Mouse (Mus musculus) kidney, embryonic 15.5 days (tissue): ENCODE data around the gene Ppp1r15b. TPM values are rescaled to one million over a fixed set of nuclear protein-coding genes. Genes with fewer than 3 reads are reported as not detected.
A peak's percentile ranks its signal among the peaks of the same experiment; 100 is the strongest.

Source experiments
- ATAC-seq: fragments of 200-750 bp; cut with Nextera tagmentation; replicated peaks from 2 replicates; pipeline ENCODE4 v1.8.0; 2017; ENCODE audit warnings: moderate TSS enrichment; ENCODE audit not compliant: low FRiP score
- H3K27ac ChIP-seq: fragments of 300-500 bp; sonication (generic); 2 replicates; pipeline ENCODE4 v1.5.1; 2015; ENCODE audit warnings: mild to moderate bottlenecking, inconsistent platforms
- H3K27me3 ChIP-seq: fragments of 300-500 bp; sonication (generic); 2 replicates; pipeline ENCODE4 v1.6.1; 2015; ENCODE audit warnings: inconsistent platforms
- H3K36me3 ChIP-seq: fragments of 300-500 bp; sonication (generic); 2 replicates; pipeline ENCODE4 v1.6.1; 2015; ENCODE audit warnings: inconsistent platforms
- H3K4me1 ChIP-seq: fragments of 300-500 bp; sonication (generic); 2 replicates; pipeline ENCODE4 v1.6.1; 2015; ENCODE audit warnings: inconsistent platforms
- H3K4me2 ChIP-seq: fragments of 300-500 bp; sonication (generic); 2 replicates; pipeline ENCODE4 v1.6.1; 2015; ENCODE audit warnings: moderate library complexity, mild to moderate bottlenecking, inconsistent platforms
- H3K4me3 ChIP-seq: fragments of 300-500 bp; sonication (generic); replicated peaks from 2 replicates; pipeline ENCODE4 v1.5.1; 2015; ENCODE audit warnings: mild to moderate bottlenecking, inconsistent platforms
- H3K9ac ChIP-seq: fragments of 300-500 bp; sonication (generic); 2 replicates; pipeline ENCODE4 v1.6.1; 2015; ENCODE audit warnings: mild to moderate bottlenecking, inconsistent platforms
- H3K9me3 ChIP-seq: fragments of 300-500 bp; sonication (generic); replicated peaks from 2 replicates; pipeline ENCODE4 v1.6.1; 2016; ENCODE audit warnings: inconsistent platforms
- WGBS: fragments of 180-500 bp; shearing (Covaris S2); methylation state at CpG from one replicate; pipeline ENCODE4 v1.1.7; 2015; ENCODE audit warnings: mixed read lengths; 5-methylcytosine and 5-hydroxymethylcytosine counted together
- polyA plus RNA-seq: library from polyadenylated mRNA; unstranded; fragments of >200 nt; fragmentation: Nextera tagmentation; extraction: Ambion mirVana; gene quantifications from 2 replicates; pipeline ENCODE4 v1.2.1, GENCODE M21; 2015

Ppp1r15b gene
- polyA plus RNA-seq, 1 experiment from 2014 or later: 42.1 TPM

GRCm38 (mm10) chr1:133183141-133183925, 52.4 kb downstream of the Ppp1r15b start:
- peak overlapping the region; percentile 47 for H3K4me3 ChIP-seq
- no peak for ATAC-seq
- H3K27me3 ChIP-seq: peaks cover 34% of the 10 kb centered on the region
- WGBS: 31% methylated on average over 16 of the region's 16 CpGs
- peak overlapping the region; percentile 92 for H3K4me2 ChIP-seq
- H3K9ac ChIP-seq: 0 out of 2 replicates have a peak overlapping the region, but pooled peaks have one; percentile 29
- no peaks in the 10 kb centered on the region for H3K9me3 ChIP-seq
- no peaks in the 10 kb centered on the region for H3K36me3 ChIP-seq
- H3K4me1 ChIP-seq: peaks cover 27% of the 10 kb centered on the region
- H3K27ac ChIP-seq: 0 out of 2 replicates have a peak overlapping the region, but pooled peaks have one; percentile 4

- ATAC-seq: 0 out of 2 replicates have a peak, but pooled peaks have one; percentile 29
- 31% methylated on average over 4 of the region's 4 CpGs for WGBS
- H3K4me2 ChIP-seq: no peak overlapping the region
Observed at GRCm38 (mm10) chr1:133187948-133188680, 57.2 kb downstream of the Ppp1r15b start.

GRCm38 (mm10) chr1:133188719-133189118, 57.8 kb downstream of the Ppp1r15b start:
- Histone ChIP-seq H3K4me3 (no peak overlapping the region), H3K27ac (no peak overlapping the region), H3K27me3 (peaks cover under 1% of the 10 kb centered on the region; the same call in 1 of the 2 replicates), H3K4me2 (no peak overlapping the region), H3K4me1 (peaks cover 18% of the 10 kb centered on the region), H3K9ac (no peak overlapping the region), H3K36me3 (no peaks in the 10 kb centered on the region), H3K9me3 (no peaks in the 10 kb centered on the region)
- no peak for ATAC-seq
- 80% methylated on average over 8 of the region's 8 CpGs for WGBS

More at GRCm38 (mm10) chr1:133187948-133188680, 57.2 kb downstream of the Ppp1r15b start:
- Histone ChIP-seq H3K4me1 (peaks cover 16% of the 10 kb centered on the region), H3K4me3 (no peak overlapping the region), H3K36me3 (no peaks in the 10 kb centered on the region), H3K27me3 (peaks cover 7% of the 10 kb centered on the region), H3K9ac (no peak overlapping the region), H3K9me3 (no peaks in the 10 kb centered on the region), H3K27ac (no peak overlapping the region)

Other genes starting within 250 kb of the Ppp1r15b start
- gene Mdm4, start 100.6 kb upstream of the Ppp1r15b start, polyA plus RNA-seq: 32.4 and 32.6 TPM in 2 replicates
- 6.1 and 6.3 TPM in 2 replicates for gene Pik3c2b, start 85.5 kb upstream of the Ppp1r15b start, polyA plus RNA-seq
- gene Plekha6, start 33.1 kb downstream of the Ppp1r15b start, polyA plus RNA-seq: 6.9 and 8.4 TPM in 2 replicates
- gene Golt1a, start 178.7 kb downstream of the Ppp1r15b start, polyA plus RNA-seq: 4.5 and 5.2 TPM in 2 replicates
- not detected in 2 replicates for gene Kiss1, start 190.7 kb downstream of the Ppp1r15b start, polyA plus RNA-seq
- 251 and 332 TPM in 2 replicates for gene Ren1, start 219.4 kb downstream of the Ppp1r15b start, polyA plus RNA-seq
- gene Etnk2, start 232.4 kb downstream of the Ppp1r15b start, polyA plus RNA-seq: 3.3 and 4.0 TPM in 2 replicates